Mouse (Mus musculus): ENCODE results near the gene Lhfpl4. TPM values are rescaled to one million over a fixed set of nuclear protein-coding genes. Genes with fewer than 3 reads are reported as not detected.

Lhfpl4 gene
- polyA plus RNA-seq, 1 experiment from 2014 or later, result 3.8 TPM

Other genes starting within 250 kb of the Lhfpl4 start
- 8.9 and 9.0 TPM in 2 replicates for gene Srgap3, start 248.1 kb downstream of the Lhfpl4 start, polyA plus RNA-seq (2016; fragmentation: Nextera tagmentation; extraction: Ambion mirVana)
- 50.8 and 52.6 TPM in 2 replicates for gene Thumpd3, start 149.2 kb downstream of the Lhfpl4 start, polyA plus RNA-seq (2016; fragmentation: Nextera tagmentation; extraction: Ambion mirVana)
- 73.7 and 77.6 TPM in 2 replicates for gene Setd5, start 118.0 kb downstream of the Lhfpl4 start, polyA plus RNA-seq (2016; fragmentation: Nextera tagmentation; extraction: Ambion mirVana)
- gene Mtmr14, start 42.5 kb upstream of the Lhfpl4 start, polyA plus RNA-seq (2016; fragmentation: Nextera tagmentation; extraction: Ambion mirVana), result 46.5 and 47.7 TPM in 2 replicates
- 0.05 and 0.14 TPM in 2 replicates for gene Cpne9, start 86.9 kb upstream of the Lhfpl4 start, polyA plus RNA-seq (2016; fragmentation: Nextera tagmentation; extraction: Ambion mirVana)
- 28.2 and 28.9 TPM in 2 replicates for gene Brpf1, start 111.8 kb upstream of the Lhfpl4 start, polyA plus RNA-seq (2016; fragmentation: Nextera tagmentation; extraction: Ambion mirVana)
- 14.1 and 14.7 TPM in 2 replicates for gene Ogg1, start 131.6 kb upstream of the Lhfpl4 start, polyA plus RNA-seq (2016; fragmentation: Nextera tagmentation; extraction: Ambion mirVana)
- gene Camk1, start 148.6 kb upstream of the Lhfpl4 start, polyA plus RNA-seq (2016; fragmentation: Nextera tagmentation; extraction: Ambion mirVana), result 94.1 and 96.3 TPM in 2 replicates
- 52.7 and 53.4 TPM in 2 replicates for gene Tada3, start 182.5 kb upstream of the Lhfpl4 start, polyA plus RNA-seq (2016; fragmentation: Nextera tagmentation; extraction: Ambion mirVana)
- 354 and 364 TPM in 2 replicates for gene Arpc4, start 182.7 kb upstream of the Lhfpl4 start, polyA plus RNA-seq (2016; fragmentation: Nextera tagmentation; extraction: Ambion mirVana)
- gene Ttll3, start 193.9 kb upstream of the Lhfpl4 start, polyA plus RNA-seq (2016; fragmentation: Nextera tagmentation; extraction: Ambion mirVana), result 6.3 and 6.4 TPM in 2 replicates
- gene Rpusd3, start 224.0 kb upstream of the Lhfpl4 start, polyA plus RNA-seq (2016; fragmentation: Nextera tagmentation; extraction: Ambion mirVana), result 26.0 and 28.6 TPM in 2 replicates
- gene Cidec, start 240.4 kb upstream of the Lhfpl4 start, polyA plus RNA-seq (2016; fragmentation: Nextera tagmentation; extraction: Ambion mirVana), result not detected in 2 replicates
- gene Jagn1, start 247.2 kb upstream of the Lhfpl4 start, polyA plus RNA-seq (2016; fragmentation: Nextera tagmentation; extraction: Ambion mirVana), result 75.0 and 81.6 TPM in 2 replicates

Measured in embryonic facial prominence, embryonic 12.5 days (tissue).